Mouse (Mus musculus) layer of hippocampus, adult 2 months (tissue): ENCODE measurements around the gene Srxn1. TPM values are rescaled to one million over a fixed set of nuclear protein-coding genes. Genes with fewer than 3 reads are reported as not detected.

ENCODE experiments used
- DNase-seq, 2 experiments: peaks; one replicate each; pipeline ENCODE4 v3.0.0; 2022; ENCODE audit warnings: low spot score in 2 of 2
- H3K27ac ChIP-seq: fragments of 200-600 bp; 2 replicates; pipeline ENCODE4 v1.8.1; 2022
- H3K4me3 ChIP-seq: fragments of 200-600 bp; 2 replicates; pipeline ENCODE4 v1.8.1; 2022; ENCODE audit warnings: mild to moderate bottlenecking
- CTCF ChIP-seq: fragments of 200-600 bp; conservative IDR thresholded peaks from 2 replicates; pipeline ENCODE4 v1.8.1; 2022; ENCODE audit warnings: antibody characterized with exemption, mild to moderate bottlenecking, moderate library complexity
- total RNA-seq, 2 experiments: library from RNA; stranded (reverse); gene quantifications; 2 replicates each; pipeline ENCODE4 v1.2.3; 2021

Srxn1 gene
- total RNA-seq, 2 experiments from 2014 or later: 76.0 to 80.6 TPM

DNA sequence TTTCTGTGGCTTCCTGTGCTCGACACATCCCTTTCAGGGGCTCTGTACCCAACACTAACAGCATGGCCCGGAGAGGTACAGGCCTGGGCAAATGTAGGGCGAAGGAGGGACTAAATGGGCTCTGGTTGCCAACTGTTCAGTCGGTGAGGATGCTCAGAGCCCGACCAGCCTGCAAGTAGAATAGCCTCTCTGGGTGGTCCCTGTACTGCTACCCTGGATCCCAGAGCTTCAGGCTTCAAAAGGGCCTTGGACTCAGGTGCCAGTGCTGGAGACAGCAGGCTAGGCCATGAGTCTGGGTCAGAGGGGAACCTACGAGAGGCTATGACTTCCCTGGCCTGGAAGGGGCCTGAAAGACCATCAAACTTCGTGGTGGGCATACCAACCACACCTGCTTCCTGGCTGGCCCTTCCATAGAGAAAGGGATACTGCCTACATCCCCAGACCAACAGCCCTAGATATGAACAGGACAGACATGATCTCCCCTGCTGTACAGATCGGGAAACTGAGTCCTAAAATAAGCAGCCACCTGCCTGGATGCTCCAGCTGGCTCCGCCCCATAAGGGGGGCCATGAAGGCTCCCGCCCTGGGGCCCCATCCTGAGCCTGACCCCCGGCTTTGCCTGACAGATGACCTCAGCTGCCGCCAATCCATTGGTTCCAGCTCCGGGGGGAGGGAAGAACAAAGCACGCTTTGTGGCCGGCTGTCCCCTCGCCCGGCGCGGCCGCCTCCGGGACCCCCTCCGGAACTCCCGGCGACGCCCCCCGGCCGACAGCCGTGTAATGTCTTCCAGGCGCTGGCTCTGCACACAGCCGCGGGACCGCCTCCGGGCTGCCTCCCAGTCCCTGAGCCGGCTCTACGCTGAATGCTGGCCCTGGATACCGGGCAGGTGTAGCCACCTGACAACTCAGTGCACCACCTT, 9.0 kb downstream of the Srxn1 start:
- TF ChIP-seq CTCF: no peak
- no peak for DNase-seq
- H3K27ac ChIP-seq: no peak overlapping the region
- peak overlapping the region; percentile 20; the same call in 1 of the 2 replicates for H3K4me3 ChIP-seq

- TF ChIP-seq CTCF: no peak
- Histone ChIP-seq H3K4me3 (no peak overlapping the region), H3K27ac (no peak overlapping the region)
- DNase-seq: no peak
Measured at GRCm38 (mm10) chr2:152117694-152118093, 12.4 kb downstream of the Srxn1 start.

GRCm38 (mm10) chr2:152119228-152119865, 14.0 kb downstream of the Srxn1 start:
- no peak overlapping the region for H3K4me3 ChIP-seq
- no peak for TF ChIP-seq CTCF
- DNase-seq: no peak

DNA sequence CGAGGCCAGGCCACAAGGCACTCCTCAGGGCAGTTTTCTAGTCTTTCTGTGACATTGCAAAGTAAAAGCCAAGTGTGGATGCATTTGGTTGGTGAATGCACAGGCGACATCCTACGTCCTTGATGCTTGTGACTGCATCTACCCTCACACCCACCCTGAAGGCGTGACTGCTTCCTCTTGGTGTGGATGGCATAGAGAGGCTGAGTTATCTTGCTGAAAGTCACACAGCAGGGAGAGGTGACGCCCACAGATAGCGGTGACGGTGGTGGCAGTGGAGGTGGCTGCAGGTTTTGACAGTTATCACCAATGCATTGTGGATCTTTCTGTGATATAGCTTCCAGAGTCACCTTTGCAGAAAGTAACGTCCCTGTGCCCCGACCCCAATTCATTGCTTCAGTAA, 17.6 kb downstream of the Srxn1 start:
- Histone ChIP-seq H3K27ac (no peak overlapping the region), H3K4me3 (no peak overlapping the region)
- no peak for DNase-seq
- TF ChIP-seq CTCF: no peak

More at GRCm38 (mm10) chr2:152119228-152119865, 14.0 kb downstream of the Srxn1 start:
- no peak overlapping the region for H3K27ac ChIP-seq

DNA sequence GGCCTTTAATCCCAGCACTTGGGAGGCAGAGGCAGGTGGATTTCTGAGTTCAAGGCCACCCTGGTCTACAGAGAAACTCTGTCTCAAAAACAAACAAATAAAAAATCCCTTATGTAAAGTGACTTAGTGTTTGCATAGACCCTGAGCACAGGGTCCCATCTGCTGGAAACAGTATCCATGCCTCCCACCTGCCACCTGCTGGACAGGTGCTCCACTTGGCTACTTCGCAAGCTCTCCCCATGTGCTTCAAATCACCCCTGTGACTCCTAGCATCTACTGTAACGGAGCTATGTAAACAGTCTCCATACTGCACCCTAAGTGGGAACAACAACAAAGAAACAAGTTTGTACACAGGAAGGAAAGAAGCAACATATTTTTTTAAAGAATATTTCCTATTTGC, 23.3 kb downstream of the Srxn1 start:
- no peak for DNase-seq
- Histone ChIP-seq H3K4me3 (no peak overlapping the region), H3K27ac (no peak overlapping the region)
- 0 out of 2 replicates have a peak, but pooled peaks have one; percentile 5 for TF ChIP-seq CTCF

GRCm38 (mm10) chr2:152129778-152130177, 24.5 kb downstream of the Srxn1 start:
- no peak overlapping the region for H3K4me3 ChIP-seq
- DNase-seq: no peak
- no peak overlapping the region for H3K27ac ChIP-seq
- TF ChIP-seq CTCF: no peak

- no peak overlapping the region for H3K4me3 ChIP-seq
- no peak for DNase-seq
- H3K27ac ChIP-seq: no peak overlapping the region
- TF ChIP-seq CTCF: no peak
Measured at GRCm38 (mm10) chr2:152132016-152132415, 26.7 kb downstream of the Srxn1 start.

DNA sequence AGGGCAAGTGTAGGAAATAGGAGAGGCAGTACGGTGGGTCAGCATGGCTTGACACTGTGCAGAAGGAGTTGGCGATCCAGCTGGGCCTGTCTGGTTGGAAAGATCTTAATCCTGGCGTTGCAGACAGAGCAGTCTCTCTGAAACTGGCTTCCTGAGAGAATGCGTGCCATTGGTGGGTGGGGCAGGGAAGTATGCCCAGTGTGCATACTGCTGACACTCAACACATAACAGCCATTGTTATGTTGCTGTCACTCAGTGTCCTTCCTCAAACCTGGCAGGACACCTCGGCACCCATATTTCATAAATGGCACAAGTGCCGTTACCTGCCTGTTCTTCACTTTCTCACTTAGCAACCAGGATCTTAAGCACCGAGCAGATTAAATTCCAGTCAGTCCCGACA, 27.4 kb downstream of the Srxn1 start:
- no peak for TF ChIP-seq CTCF
- no peak overlapping the region for H3K27ac ChIP-seq
- H3K4me3 ChIP-seq: no peak overlapping the region
- DNase-seq: no peak

DNA sequence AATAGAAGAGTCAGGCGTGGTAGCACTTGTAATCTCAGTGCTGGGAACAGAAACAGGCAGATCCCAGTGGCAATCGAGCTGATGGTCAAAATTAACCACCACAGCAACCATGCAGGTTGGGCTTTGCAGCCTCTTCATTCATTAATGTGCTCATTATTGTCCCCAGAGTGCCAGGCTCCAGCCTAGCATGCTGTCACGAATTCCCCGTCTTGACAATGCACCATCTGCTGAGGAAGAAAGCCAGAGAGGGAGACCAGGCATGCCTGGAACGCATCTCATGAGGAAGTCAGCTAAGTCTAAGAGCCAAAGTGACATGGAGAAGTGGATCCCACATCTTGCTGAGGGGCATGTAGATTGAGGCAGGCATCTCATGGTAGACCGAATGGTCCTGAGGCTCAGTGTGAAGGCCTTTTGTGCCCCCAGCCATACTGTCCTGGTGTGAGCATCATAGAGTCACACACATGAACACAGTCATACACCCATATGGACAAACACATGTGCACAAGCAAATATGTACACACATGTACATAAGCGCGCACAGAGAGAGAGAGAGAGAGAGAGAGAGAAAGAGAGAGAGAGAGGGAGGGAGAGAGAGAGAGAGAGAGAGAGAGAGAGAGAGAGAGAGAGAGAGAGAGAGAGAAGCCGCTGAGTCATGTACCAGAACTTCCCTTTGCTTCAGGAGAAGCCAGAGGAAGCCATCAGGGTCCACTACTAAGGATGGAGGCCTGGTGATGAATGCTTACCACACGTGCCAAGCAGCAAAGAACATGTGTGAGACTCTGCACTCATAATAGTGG, 34.1 kb downstream of the Srxn1 start:
- peak; percentile 27 to 43 for DNase-seq
- TF ChIP-seq CTCF: no peak
- no peak overlapping the region for H3K27ac ChIP-seq
- no peak overlapping the region for H3K4me3 ChIP-seq

- DNase-seq: no peak
- H3K27ac ChIP-seq: no peak overlapping the region
- no peak for TF ChIP-seq CTCF
- no peak overlapping the region for H3K4me3 ChIP-seq
Measured at GRCm38 (mm10) chr2:152140941-152141340, 35.6 kb downstream of the Srxn1 start.

DNA sequence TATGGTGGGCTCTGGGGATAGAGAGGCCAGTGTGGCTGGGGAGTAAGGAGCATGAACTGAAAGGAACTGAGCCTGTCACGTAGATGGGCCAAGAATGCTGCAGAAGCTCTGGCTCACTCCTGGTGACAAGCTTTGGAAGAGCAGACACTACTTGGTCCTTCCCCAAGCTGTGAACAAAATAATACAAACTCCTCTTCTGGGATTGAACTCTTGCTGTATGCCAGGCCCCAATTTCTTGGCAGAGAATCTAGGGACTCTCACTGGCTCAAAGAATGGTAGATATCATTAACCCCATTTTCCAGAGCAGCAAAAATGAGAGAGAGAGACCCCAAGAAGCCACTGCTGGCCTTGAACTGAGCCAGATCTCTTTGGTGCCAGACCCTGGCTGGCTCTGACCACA, 36.2 kb downstream of the Srxn1 start:
- TF ChIP-seq CTCF: no peak
- DNase-seq: no peak
- Histone ChIP-seq H3K4me3 (no peak overlapping the region; the same call in 1 of the 2 replicates), H3K27ac (no peak overlapping the region)

- Histone ChIP-seq H3K4me3 (peak overlapping the region; percentile 27), H3K27ac (no peak overlapping the region)
- TF ChIP-seq CTCF: no peak
- no peak for DNase-seq
Measured at GRCm38 (mm10) chr2:152142046-152142445, 36.7 kb downstream of the Srxn1 start.

GRCm38 (mm10) chr2:152142571-152142970, 37.3 kb downstream of the Srxn1 start:
- Histone ChIP-seq H3K4me3 (peak overlapping the region; percentile 56; the same call in 1 of the 2 replicates), H3K27ac (no peak overlapping the region)
- DNase-seq: no peak
- no peak for TF ChIP-seq CTCF
